Mouse (Mus musculus): Measurements from ENCODE around the gene Gstp1.

GRCm38 (mm10) chr19:4060899-4061465 is 23.2 kb upstream of the Gstp1 start:
- TF ChIP-seq POLR2A (IDR thresholded peaks at IDR 0.05; ENCODE audit: insufficient read depth, low read length) (no peak), CTCF (IDR thresholded peaks at IDR 0.05; ENCODE audit: low read depth, low read length) (no peak), EP300 (IDR thresholded peaks at IDR 0.05; ENCODE audit: insufficient read depth, low read depth, low read length) (no peak)

All from ES-Bruce4 (cell line).